ENCODE assay signal across 9 mouse cellular contexts in genomic region chr1:153489132-153489531, GRCm38 (mm10). TPM values are rescaled to one million over a fixed set of nuclear protein-coding genes. Genes with fewer than 3 reads are reported as not detected.
A peak's percentile ranks its signal among the peaks of the same experiment; 100 is the strongest.
DNase-seq lines count a peak whose midpoint lies in the region; ATAC-seq and TF ChIP-seq lines count a peak whose summit lies in the region.
"Had no signal": no experiment of that assay in that cellular context is flagged by ENCODE, and none has a peak within 500 bp of the region (broad histone marks: within the 10 kb centered on the region; RNA-seq: fewer than 3 reads in every experiment).

No protein-coding gene starts in this region.

- H3K4me1 ChIP-seq in intestine, postnatal 0 days (replicated peaks; ENCODE audit: control insufficient read depth, insufficient read depth, low read length) = 0 out of 2 replicates have a peak, but pooled peaks cover 9% of the 10 kb centered on the region
- 0 out of 2 replicates have a peak, but pooled peaks cover 3% of the 10 kb centered on the region for H3K4me1 ChIP-seq in intestine, embryonic 15.5 days (replicated peaks)
- peaks cover 41% of the 10 kb centered on the region for H3K4me1 ChIP-seq in G1E (ENCODE audit: insufficient read depth, low read depth, low read length)

- no peak for ATAC-seq in intestine, postnatal 0 days
- no peak for ATAC-seq in intestine, embryonic 15.5 days
- no peak for ATAC-seq in G1E (ENCODE audit: extremely low read depth, insufficient number of reproducible peaks, low FRiP score, poor library complexity, severe bottlenecking)
- ATAC-seq in neutrophil, adult 5-6 weeks (ENCODE audit: extremely low read depth, insufficient number of reproducible peaks, low FRiP score, poor library complexity, severe bottlenecking) = peak; percentile 72
- no peak for ATAC-seq in inflammation-experienced regulatory T-cells, adult 6 months

- H3K4me2 ChIP-seq in intestine, postnatal 0 days (replicated peaks; ENCODE audit: low read depth) = no peak overlapping the region
- H3K4me2 ChIP-seq in intestine, embryonic 15.5 days (replicated peaks) = no peak overlapping the region
- H3K4me2 ChIP-seq: hindbrain, embryonic 15.5 days had no signal

- no peak overlapping the region for H3K4me3 ChIP-seq in intestine, postnatal 0 days (ENCODE audit: low read depth, low read length)
- no peak overlapping the region for H3K4me3 ChIP-seq in intestine, embryonic 15.5 days (replicated peaks)
- H3K4me3 ChIP-seq in G1E (ENCODE audit: low read depth, low read length) = no peak overlapping the region
- H3K4me3 ChIP-seq: hindbrain, embryonic 15.5 days had no signal

- H3K9me3 ChIP-seq in intestine, postnatal 0 days (ENCODE audit: control insufficient read depth) = no peaks in the 10 kb centered on the region
- H3K9me3 ChIP-seq in intestine, embryonic 15.5 days = no peaks in the 10 kb centered on the region
- no peaks in the 10 kb centered on the region for H3K9me3 ChIP-seq in G1E (replicated peaks)
- H3K9me3 ChIP-seq: hindbrain, embryonic 15.5 days had no signal

- no peak overlapping the region for H3K9ac ChIP-seq in intestine, postnatal 0 days (ENCODE audit: low read depth, low read length)
- no peak overlapping the region for H3K9ac ChIP-seq in intestine, embryonic 15.5 days
- H3K9ac ChIP-seq: hindbrain, embryonic 15.5 days had no signal

- H3K27ac ChIP-seq in intestine, postnatal 0 days (ENCODE audit: low read depth, low read length) = no peak overlapping the region
- H3K27ac ChIP-seq in intestine, embryonic 15.5 days = no peak overlapping the region
- H3K27ac ChIP-seq: hindbrain, embryonic 15.5 days had no signal

- no peaks in the 10 kb centered on the region for H3K36me3 ChIP-seq in intestine, postnatal 0 days (ENCODE audit: control insufficient read depth, insufficient read depth)
- H3K36me3 ChIP-seq in intestine, embryonic 15.5 days = no peaks in the 10 kb centered on the region
- H3K36me3 ChIP-seq in G1E (replicated peaks) = peaks cover 2% of the 10 kb centered on the region
- H3K36me3 ChIP-seq: hindbrain, embryonic 15.5 days had no signal

- no peaks in the 10 kb centered on the region for H3K27me3 ChIP-seq in intestine, postnatal 0 days (replicated peaks; ENCODE audit: control insufficient read depth, insufficient read depth, low read length)
- H3K27me3 ChIP-seq in intestine, embryonic 15.5 days (replicated peaks) = no peaks in the 10 kb centered on the region
- peaks cover 3% of the 10 kb centered on the region; the same call in 1 of the 2 replicates for H3K27me3 ChIP-seq in G1E (ENCODE audit: insufficient read depth, low read length)
- H3K27me3 ChIP-seq: hindbrain, embryonic 15.5 days had no signal

- 52% methylated on average over 7 of the region's 7 CpGs for WGBS in intestine, postnatal 0 days
- 50% methylated on average over 7 of the region's 7 CpGs for WGBS in intestine, embryonic 15.5 days

- TF ChIP-seq CTCF in intestine, postnatal 0 days (IDR thresholded peaks at IDR 0.05; ENCODE audit: low read depth) = peak; percentile 41; the same call in 1 of the 2 replicates
- TF ChIP-seq CTCF in G1E (IDR thresholded peaks at IDR 0.05; ENCODE audit: low read depth, low read length) = peak; percentile 26; the same call in 1 of the 2 replicates

- DNase-seq in G1E (ENCODE audit: low spot score) = no peak
- peak; percentile 49 for DNase-seq in induced T-regulatory cell, adult 2 months (ENCODE audit: low read depth)
- DNase-seq in adrenal gland, postnatal 10 days = no peak
- DNase-seq in urinary bladder, postnatal 25 days (ENCODE audit: low spot score) = no peak

RNA-seq across cellular contexts. Expression of gene Dhx9, which starts 1.7 kb away (rescaled TPM):
- 14.1 TPM in 2 replicates for polyA plus RNA-seq in intestine, postnatal 0 days (2015; fragmentation: Nextera tagmentation; extraction: Ambion mirVana)
- 26.6 and 30.6 TPM in 2 replicates for polyA plus RNA-seq in intestine, embryonic 15.5 days (2015; fragmentation: Nextera tagmentation; extraction: Ambion mirVana)
- 259 and 263 TPM in 2 replicates for total RNA-seq in G1E (2014; fragmentation: Nextera tagmentation)
- total RNA-seq in G1E (2017) = 143 and 170 TPM in 2 replicates
- polyA plus RNA-seq in G1E (2012) = 24.4 and 42.7 TPM in 2 replicates
- 124 and 138 TPM in 2 replicates for total RNA-seq in neutrophil, adult 5-6 weeks (2017)
- 10 to 100 TPM; 24.1 to 31.8 (median 26.8) TPM for polyA plus RNA-seq in inflammation-experienced regulatory T-cells, adult 6 months (2017; shearing (Covaris generic))
- 100 to 1,000 TPM; 107 to 121 TPM for total RNA-seq in adrenal gland, postnatal 10 days (2021)
